Mouse (Mus musculus): ENCODE data around the gene Trim75. TPM values are rescaled to one million over a fixed set of nuclear protein-coding genes. Genes with fewer than 3 reads are reported as not detected.

Trim75 gene
- polyA plus RNA-seq, 1 experiment = not detected

GRCm38 (mm10) chr8:64946441-64946819, 41.2 kb downstream of the Trim75 start:
- 8% methylated on average over 8 of the region's 8 CpGs for WGBS
- peak; percentile 14 for DNase-seq (ENCODE audit: low read depth, low spot score)

GRCm38 (mm10) chr8:64945606-64946005, 42.0 kb downstream of the Trim75 start:
- DNase-seq (ENCODE audit: low read depth, low spot score) = no peak
- WGBS = 74% methylated on average over 7 of the region's 7 CpGs

- no peak for DNase-seq (ENCODE audit: low read depth, low spot score)
- 26% methylated on average over 5 of the region's 5 CpGs for whole genome bisulfite sequencing
These were observed 42.8 kb downstream of the Trim75 start for GRCm38 (mm10) chr8:64944831-64945230.

GRCm38 (mm10) chr8:64942946-64943345, 44.7 kb downstream of the Trim75 start:
- 33% methylated on average over 5 of the region's 5 CpGs for WGBS
- no peak for DNase-seq (ENCODE audit: low read depth, low spot score)

GRCm38 (mm10) chr8:64941495-64941894, 46.1 kb downstream of the Trim75 start:
- DNase-seq (ENCODE audit: low read depth, low spot score) = peak; percentile 16
- 13% methylated on average over 9 of the region's 9 CpGs for WGBS

GRCm38 (mm10) chr8:64941019-64941418, 46.6 kb downstream of the Trim75 start:
- no peak for DNase-seq (ENCODE audit: low read depth, low spot score)
- WGBS = 79% methylated on average over 8 of the region's 8 CpGs

- 73% methylated on average over 3 of the region's 3 CpGs for WGBS
- no peak for DNase-seq (ENCODE audit: low read depth, low spot score)
These were observed 52.6 kb downstream of the Trim75 start for GRCm38 (mm10) chr8:64934997-64935396.

Other genes starting within 250 kb of the Trim75 start
- gene Klhl2, start 137.8 kb downstream of the Trim75 start, polyA plus RNA-seq (2012; rRNA removed) = 10.2 and 12.3 TPM in 2 replicates
- 30.1 and 35.5 TPM in 2 replicates for gene Tmem192, start 40.6 kb downstream of the Trim75 start, polyA plus RNA-seq (2012; rRNA removed)
- not detected in 2 replicates for gene Trim61, start 30.7 kb upstream of the Trim75 start, polyA plus RNA-seq (2012; rRNA removed)
- gene Trim60, start 30.8 kb upstream of the Trim75 start, polyA plus RNA-seq (2012; rRNA removed) = not detected in 2 replicates
- gene Apela, start 49.5 kb upstream of the Trim75 start, polyA plus RNA-seq (2012; rRNA removed) = not detected in 2 replicates
- not detected in 2 replicates for gene Gm10663, start 87.2 kb upstream of the Trim75 start, polyA plus RNA-seq (2012; rRNA removed)
- gene BC030870, start 141.7 kb upstream of the Trim75 start, polyA plus RNA-seq (2012; rRNA removed) = 7.6 and 10.4 TPM in 2 replicates

Data from large intestine, adult 2 months (tissue).